Mouse (Mus musculus): ENCODE data around the gene Ccm2l. TPM values are rescaled to one million over a fixed set of nuclear protein-coding genes. Genes with fewer than 3 reads are reported as not detected.

Ccm2l gene
- polyA plus RNA-seq, 1 experiment from 2014 or later: 6.0 TPM

DNA sequence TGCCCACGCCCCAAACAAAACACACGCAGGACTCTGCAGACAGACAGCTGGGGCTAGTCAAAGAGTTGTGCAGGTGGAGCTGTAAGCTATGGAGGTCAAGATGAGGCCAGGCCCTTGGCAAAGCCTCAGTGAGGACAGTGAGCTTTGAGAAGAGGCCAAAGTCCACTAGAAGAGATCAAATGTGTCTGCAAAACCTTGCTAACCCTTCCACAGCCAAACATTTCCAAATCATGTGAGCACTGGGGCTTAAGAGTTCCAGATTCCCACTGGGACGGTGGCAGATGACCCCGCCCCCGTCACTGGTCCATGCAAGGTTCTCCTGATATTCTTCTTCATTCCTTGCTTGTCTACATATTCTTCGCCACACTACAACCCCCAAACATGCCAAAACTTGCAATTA is 16.1 kb downstream of the Ccm2l start:
- H3K4me2 ChIP-seq: no peak overlapping the region
- TF ChIP-seq CTCF (IDR thresholded peaks at IDR 0.05; ENCODE audit: low read depth): no peak
- DNase-seq: no peak
- H3K27me3 ChIP-seq (ENCODE audit: insufficient read depth, low read length): no peaks in the 10 kb centered on the region
- H3K4me1 ChIP-seq (ENCODE audit: insufficient read depth): no peaks in the 10 kb centered on the region
- 71% methylated on average over 6 of the region's 6 CpGs for WGBS
- H3K27ac ChIP-seq (ENCODE audit: low read depth): no peak overlapping the region
- H3K4me3 ChIP-seq (ENCODE audit: low read depth, low read length): no peak overlapping the region
- H3K9ac ChIP-seq: no peak overlapping the region
- H3K9me3 ChIP-seq (ENCODE audit: low read depth, low read length): no peaks in the 10 kb centered on the region
- H3K36me3 ChIP-seq (ENCODE audit: insufficient read depth): no peaks in the 10 kb centered on the region
- ATAC-seq (ENCODE audit: insufficient read depth): no peak

DNA sequence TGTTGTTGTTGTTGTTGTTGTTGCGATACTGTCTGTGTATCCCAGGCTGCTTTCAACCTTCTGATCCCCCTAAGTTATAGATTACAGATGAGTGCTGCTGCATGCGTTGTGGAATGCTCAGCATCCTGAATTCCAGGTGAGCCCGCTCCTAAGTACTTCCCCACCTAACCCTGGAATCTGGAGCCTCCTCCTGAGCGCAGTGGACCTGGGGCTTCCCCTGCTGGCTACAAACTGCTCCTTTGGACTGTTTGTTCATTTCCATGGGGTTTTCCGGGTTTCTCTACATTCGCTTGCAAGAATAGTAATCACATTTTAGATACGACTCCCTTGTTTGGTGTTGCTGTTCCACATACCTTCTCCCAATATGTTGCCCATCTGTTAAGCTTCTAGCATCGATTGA is 17.5 kb downstream of the Ccm2l start:
- no peak overlapping the region for H3K4me2 ChIP-seq
- DNase-seq: no peak
- no peaks in the 10 kb centered on the region for H3K4me1 ChIP-seq (ENCODE audit: insufficient read depth)
- H3K4me3 ChIP-seq (ENCODE audit: low read depth, low read length): no peak overlapping the region
- H3K36me3 ChIP-seq (ENCODE audit: insufficient read depth): no peaks in the 10 kb centered on the region
- no peak overlapping the region for H3K27ac ChIP-seq (ENCODE audit: low read depth)
- no peaks in the 10 kb centered on the region for H3K27me3 ChIP-seq (ENCODE audit: insufficient read depth, low read length)
- no peak for ATAC-seq (ENCODE audit: insufficient read depth)
- WGBS: 72% methylated on average over 8 of the region's 8 CpGs
- no peak overlapping the region for H3K9ac ChIP-seq
- TF ChIP-seq CTCF (IDR thresholded peaks at IDR 0.05; ENCODE audit: low read depth): no peak
- no peaks in the 10 kb centered on the region for H3K9me3 ChIP-seq (ENCODE audit: low read depth, low read length)

DNA sequence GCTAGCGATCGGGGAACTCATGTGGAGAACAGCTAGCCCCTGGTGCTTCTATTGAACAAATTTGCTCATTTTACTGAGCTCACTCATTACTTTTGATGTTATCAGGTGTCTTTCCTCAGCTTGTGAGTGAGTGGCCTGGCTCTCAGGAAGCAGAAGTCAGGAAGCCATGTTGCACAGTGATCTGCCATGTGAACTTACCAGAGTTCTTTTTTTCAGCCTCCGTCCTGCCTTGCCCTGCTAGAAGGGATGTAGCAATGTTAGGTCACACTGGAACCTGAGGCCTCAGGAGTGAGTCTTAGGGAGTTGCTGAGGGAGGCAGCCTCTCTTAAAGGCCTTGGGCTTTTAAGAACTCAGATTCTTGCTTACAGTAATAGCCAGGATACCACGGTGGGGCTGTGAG is 18.1 kb downstream of the Ccm2l start:
- no peak overlapping the region for H3K4me3 ChIP-seq (ENCODE audit: low read depth, low read length)
- H3K27ac ChIP-seq (ENCODE audit: low read depth): no peak overlapping the region
- no peaks in the 10 kb centered on the region for H3K4me1 ChIP-seq (ENCODE audit: insufficient read depth)
- H3K27me3 ChIP-seq (ENCODE audit: insufficient read depth, low read length): no peaks in the 10 kb centered on the region
- ATAC-seq (ENCODE audit: insufficient read depth) (no peak), DNase-seq (no peak)
- no peak overlapping the region for H3K9ac ChIP-seq
- H3K4me2 ChIP-seq: no peak overlapping the region
- no peaks in the 10 kb centered on the region for H3K36me3 ChIP-seq (ENCODE audit: insufficient read depth)
- no peaks in the 10 kb centered on the region for H3K9me3 ChIP-seq (ENCODE audit: low read depth, low read length)
- TF ChIP-seq CTCF (IDR thresholded peaks at IDR 0.05; ENCODE audit: low read depth): no peak
- 63% methylated on average over 4 of the region's 4 CpGs for WGBS

DNA sequence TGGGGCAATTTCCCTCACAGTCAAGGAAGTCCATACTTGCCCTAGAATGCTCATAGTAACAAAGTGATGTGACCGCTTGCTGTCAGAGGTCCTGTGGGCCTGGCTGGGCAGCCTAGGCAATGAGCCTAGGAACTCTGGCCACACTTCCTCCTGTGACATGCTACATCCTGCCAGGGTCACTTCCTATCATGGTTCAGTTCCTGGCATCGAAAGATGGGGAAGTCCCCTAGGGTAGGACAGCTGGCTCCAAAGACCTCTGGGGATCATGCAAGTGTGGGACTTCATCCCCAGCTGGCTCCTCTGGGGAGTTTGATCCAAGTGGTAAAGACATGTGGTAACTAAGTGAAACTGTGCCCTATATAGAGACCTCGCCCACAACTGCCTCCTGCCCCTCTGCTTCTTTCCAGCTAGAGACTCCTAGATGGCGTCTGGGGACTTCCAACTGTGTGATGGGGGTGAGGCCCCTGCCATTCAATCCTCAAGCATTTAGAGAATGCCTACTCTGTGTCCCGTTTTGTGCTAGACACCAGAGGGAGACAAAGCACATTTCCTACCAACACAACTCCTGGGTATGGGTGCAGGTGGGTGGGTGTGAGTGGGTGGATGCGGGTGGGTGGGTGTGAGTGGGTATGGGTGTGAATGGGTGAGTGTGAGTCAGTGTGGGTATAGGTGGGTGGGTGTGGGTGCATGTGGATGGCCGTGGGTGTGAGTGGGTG is 18.7 kb downstream of the Ccm2l start:
- 59% methylated on average over 7 of the region's 7 CpGs for WGBS
- TF ChIP-seq CTCF (IDR thresholded peaks at IDR 0.05; ENCODE audit: low read depth): no peak
- H3K4me3 ChIP-seq (ENCODE audit: low read depth, low read length): no peak overlapping the region
- no peaks in the 10 kb centered on the region for H3K9me3 ChIP-seq (ENCODE audit: low read depth, low read length)
- DNase-seq (no peak), ATAC-seq (ENCODE audit: insufficient read depth) (no peak)
- H3K4me2 ChIP-seq: no peak overlapping the region
- no peaks in the 10 kb centered on the region for H3K36me3 ChIP-seq (ENCODE audit: insufficient read depth)
- H3K9ac ChIP-seq: no peak overlapping the region
- no peaks in the 10 kb centered on the region for H3K4me1 ChIP-seq (ENCODE audit: insufficient read depth)
- no peak overlapping the region for H3K27ac ChIP-seq (ENCODE audit: low read depth)
- no peaks in the 10 kb centered on the region for H3K27me3 ChIP-seq (ENCODE audit: insufficient read depth, low read length)

DNA sequence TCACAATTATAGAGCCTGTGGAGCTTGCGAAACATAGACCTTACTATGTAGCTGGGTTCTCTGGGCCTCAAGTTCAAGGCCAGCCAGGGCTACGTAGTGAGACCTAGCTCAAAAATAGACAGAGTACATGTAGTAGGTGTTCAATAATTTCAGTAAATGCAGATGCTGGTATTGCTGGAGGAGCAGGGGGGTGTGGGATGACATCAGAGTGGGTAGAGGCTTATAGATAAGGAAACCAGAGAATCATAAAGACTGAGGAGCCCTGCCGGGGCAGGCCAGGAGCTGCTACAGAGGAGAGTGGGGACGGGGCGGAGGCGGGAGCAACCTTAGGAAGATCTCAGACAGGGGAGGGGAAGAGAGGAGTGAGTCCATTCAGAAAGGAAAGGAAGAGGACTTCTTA is 19.8 kb downstream of the Ccm2l start:
- TF ChIP-seq CTCF (IDR thresholded peaks at IDR 0.05; ENCODE audit: low read depth): no peak
- Histone ChIP-seq H3K4me2 (no peak overlapping the region), H3K27me3 (ENCODE audit: insufficient read depth, low read length) (no peaks in the 10 kb centered on the region), H3K4me3 (ENCODE audit: low read depth, low read length) (no peak overlapping the region), H3K27ac (ENCODE audit: low read depth) (no peak overlapping the region), H3K36me3 (ENCODE audit: insufficient read depth) (no peaks in the 10 kb centered on the region), H3K9ac (no peak overlapping the region), H3K9me3 (ENCODE audit: low read depth, low read length) (no peaks in the 10 kb centered on the region), H3K4me1 (ENCODE audit: insufficient read depth) (no peaks in the 10 kb centered on the region)
- no peak for ATAC-seq (ENCODE audit: insufficient read depth)
- no peak for DNase-seq
- 80% methylated on average over 6 of the region's 6 CpGs for WGBS

DNA sequence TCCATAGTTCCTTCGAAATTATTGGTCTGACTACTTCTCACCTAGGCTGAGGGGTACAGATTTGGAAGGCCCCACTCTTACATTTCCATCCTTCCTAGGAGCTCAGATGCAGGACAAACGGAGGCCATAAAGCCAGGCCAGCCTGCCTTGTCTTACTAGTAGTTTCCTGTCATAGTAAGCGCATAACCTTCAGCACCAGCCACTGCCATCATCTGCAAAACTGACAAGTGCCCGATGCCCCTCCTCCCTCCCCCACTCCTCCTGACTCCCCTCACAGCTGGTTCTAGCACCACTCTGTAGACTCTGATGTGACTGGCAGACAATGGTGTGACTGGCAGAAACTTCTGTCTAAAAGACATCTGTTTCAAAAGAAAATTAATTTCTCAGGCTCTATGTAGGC is 20.4 kb downstream of the Ccm2l start:
- TF ChIP-seq CTCF (IDR thresholded peaks at IDR 0.05; ENCODE audit: low read depth): no peak
- H3K9me3 ChIP-seq (ENCODE audit: low read depth, low read length): no peaks in the 10 kb centered on the region
- ATAC-seq (ENCODE audit: insufficient read depth): no peak
- H3K4me3 ChIP-seq (ENCODE audit: low read depth, low read length): no peak overlapping the region
- H3K27ac ChIP-seq (ENCODE audit: low read depth): no peak overlapping the region
- no peaks in the 10 kb centered on the region for H3K27me3 ChIP-seq (ENCODE audit: insufficient read depth, low read length)
- H3K36me3 ChIP-seq (ENCODE audit: insufficient read depth): no peaks in the 10 kb centered on the region
- H3K9ac ChIP-seq: no peak overlapping the region
- DNase-seq: no peak
- H3K4me1 ChIP-seq (ENCODE audit: insufficient read depth): no peaks in the 10 kb centered on the region
- no peak overlapping the region for H3K4me2 ChIP-seq
- WGBS: 84% methylated on average over 4 of the region's 4 CpGs

DNA sequence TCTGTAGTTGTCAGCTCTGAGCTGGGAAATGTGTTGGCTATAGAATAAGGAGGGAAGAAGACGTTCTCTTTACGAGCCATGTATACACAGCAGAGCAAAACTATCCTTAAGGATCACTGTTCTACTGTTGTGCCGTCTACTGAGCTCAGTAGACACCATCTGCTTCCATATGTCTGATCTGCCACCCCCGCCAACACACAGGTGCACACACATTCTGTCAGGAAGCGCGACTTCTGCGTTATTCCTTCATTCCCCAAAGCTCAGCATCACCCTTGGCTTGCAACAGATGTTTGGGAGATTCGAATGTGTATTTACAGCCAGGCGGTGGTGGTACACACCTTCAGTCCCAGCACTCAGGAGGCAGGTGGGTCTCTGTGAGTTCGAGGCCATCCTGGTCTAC is 21.3 kb downstream of the Ccm2l start:
- no peaks in the 10 kb centered on the region for H3K9me3 ChIP-seq (ENCODE audit: low read depth, low read length)
- no peaks in the 10 kb centered on the region for H3K4me1 ChIP-seq (ENCODE audit: insufficient read depth)
- no peaks in the 10 kb centered on the region for H3K27me3 ChIP-seq (ENCODE audit: insufficient read depth, low read length)
- whole genome bisulfite sequencing: 84% methylated on average over 10 of the region's 10 CpGs
- H3K27ac ChIP-seq (ENCODE audit: low read depth): no peak overlapping the region
- no peak overlapping the region for H3K4me2 ChIP-seq
- ATAC-seq (ENCODE audit: insufficient read depth) (no peak), DNase-seq (no peak)
- H3K9ac ChIP-seq: no peak overlapping the region
- no peak for TF ChIP-seq CTCF (IDR thresholded peaks at IDR 0.05; ENCODE audit: low read depth)
- no peaks in the 10 kb centered on the region for H3K36me3 ChIP-seq (ENCODE audit: insufficient read depth)
- H3K4me3 ChIP-seq (ENCODE audit: low read depth, low read length): no peak overlapping the region
